Mouse (Mus musculus) testis, adult 2 months (tissue): ENCODE results near the gene Crocc.

Experiments
- CTCF ChIP-seq: fragments of 200-500 bp; IDR thresholded peaks from 2 replicates; pipeline ENCODE4 v1.5.1; 2012; ENCODE audit warnings: low read depth, mild to moderate bottlenecking, inconsistent platforms, low read length, moderate library complexity; ENCODE audit not compliant: control insufficient read depth, insufficient read depth, insufficient replicate concordance
- POLR2A ChIP-seq: fragments of 200-500 bp; IDR thresholded peaks from 2 replicates; pipeline ENCODE4 v1.6.1; 2012; ENCODE audit warnings: low read depth, mild to moderate bottlenecking, inconsistent platforms, low read length, moderate library complexity; ENCODE audit not compliant: control insufficient read depth

GRCm38 (mm10) chr4:140981605-140982004 is 78.7 kb downstream of the Crocc start:
- TF ChIP-seq POLR2A = no peak
- peak; percentile 55; the same call in 1 of the 2 replicates for TF ChIP-seq CTCF
